Mouse (Mus musculus): ENCODE results near the gene Noc4l.

The Noc4l gene

GRCm38 (mm10) chr5:110652719-110653648, at the start of gene Noc4l, which contains the start of gene Ddx51:
Gene Noc4l (minus strand): TSS chr5:110653417.
Gene Ddx51 (plus strand): TSS chr5:110653451.
- DNase-seq (ENCODE audit: low spot score in 2 of 2), result peak; percentile 81 to 90

- DNase-seq (ENCODE audit: low spot score in 2 of 2), result no peak
These were observed 45.4 kb upstream of the Noc4l start for GRCm38 (mm10) chr5:110698617-110699016.

- DNase-seq (ENCODE audit: low spot score in 2 of 2), result no peak
These were observed 28.8 kb upstream of the Noc4l start for GRCm38 (mm10) chr5:110682041-110682440.

GRCm38 (mm10) chr5:110665486-110666121, 12.4 kb upstream of the Noc4l start:
- DNase-seq (ENCODE audit: low spot score in 2 of 2), result no peak

GRCm38 (mm10) chr5:110664750-110665269, 11.6 kb upstream of the Noc4l start:
- no peak for DNase-seq (ENCODE audit: low spot score in 2 of 2)

- peak; percentile 26 to 32 for DNase-seq (ENCODE audit: low spot score in 2 of 2)
These were observed 10.8 kb upstream of the Noc4l start for GRCm38 (mm10) chr5:110664041-110664440.

GRCm38 (mm10) chr5:110659682-110660081, 6.5 kb upstream of the Noc4l start:
- no peak for DNase-seq (ENCODE audit: low spot score in 2 of 2)

GRCm38 (mm10) chr5:110653686-110654085, 469 bp upstream of the Noc4l start:
- DNase-seq (ENCODE audit: low spot score in 2 of 2), result no peak

GRCm38 (mm10) chr5:110646377-110646776, 6.8 kb downstream of the Noc4l start:
- DNase-seq (ENCODE audit: low spot score in 2 of 2), result no peak

GRCm38 (mm10) chr5:110639459-110639858, 13.8 kb downstream of the Noc4l start:
- peak; percentile 49 to 66 for DNase-seq (ENCODE audit: low spot score in 2 of 2)

- no peak for DNase-seq (ENCODE audit: low spot score in 2 of 2)
These were observed 14.7 kb downstream of the Noc4l start for GRCm38 (mm10) chr5:110638306-110639074.

- no peak for DNase-seq (ENCODE audit: low spot score in 2 of 2)
These were observed 17.1 kb downstream of the Noc4l start for GRCm38 (mm10) chr5:110635951-110636707.

GRCm38 (mm10) chr5:110629525-110630120, 23.6 kb downstream of the Noc4l start:
- DNase-seq (ENCODE audit: low spot score in 2 of 2), result no peak

GRCm38 (mm10) chr5:110628156-110628555, 25.1 kb downstream of the Noc4l start:
- DNase-seq (ENCODE audit: low spot score in 2 of 2), result no peak

GRCm38 (mm10) chr5:110627351-110627750, 25.9 kb downstream of the Noc4l start:
- no peak for DNase-seq (ENCODE audit: low spot score in 2 of 2)

GRCm38 (mm10) chr5:110624319-110624718, 28.9 kb downstream of the Noc4l start:
- no peak for DNase-seq (ENCODE audit: low spot score in 2 of 2)

- DNase-seq (ENCODE audit: low spot score in 2 of 2), result no peak
These were observed 34.0 kb downstream of the Noc4l start for GRCm38 (mm10) chr5:110619226-110619625.

GRCm38 (mm10) chr5:110611435-110612158, 41.6 kb downstream of the Noc4l start:
- no peak for DNase-seq (ENCODE audit: low spot score in 2 of 2)

- DNase-seq (ENCODE audit: low spot score in 2 of 2), result no peak
These were observed 42.7 kb downstream of the Noc4l start for GRCm38 (mm10) chr5:110610484-110610883.

- DNase-seq (ENCODE audit: low spot score in 2 of 2), result no peak
These were observed 43.3 kb downstream of the Noc4l start for GRCm38 (mm10) chr5:110609868-110610267.
